ENCODE assay signal across 8 mouse cellular contexts in the genomic region with DNA sequence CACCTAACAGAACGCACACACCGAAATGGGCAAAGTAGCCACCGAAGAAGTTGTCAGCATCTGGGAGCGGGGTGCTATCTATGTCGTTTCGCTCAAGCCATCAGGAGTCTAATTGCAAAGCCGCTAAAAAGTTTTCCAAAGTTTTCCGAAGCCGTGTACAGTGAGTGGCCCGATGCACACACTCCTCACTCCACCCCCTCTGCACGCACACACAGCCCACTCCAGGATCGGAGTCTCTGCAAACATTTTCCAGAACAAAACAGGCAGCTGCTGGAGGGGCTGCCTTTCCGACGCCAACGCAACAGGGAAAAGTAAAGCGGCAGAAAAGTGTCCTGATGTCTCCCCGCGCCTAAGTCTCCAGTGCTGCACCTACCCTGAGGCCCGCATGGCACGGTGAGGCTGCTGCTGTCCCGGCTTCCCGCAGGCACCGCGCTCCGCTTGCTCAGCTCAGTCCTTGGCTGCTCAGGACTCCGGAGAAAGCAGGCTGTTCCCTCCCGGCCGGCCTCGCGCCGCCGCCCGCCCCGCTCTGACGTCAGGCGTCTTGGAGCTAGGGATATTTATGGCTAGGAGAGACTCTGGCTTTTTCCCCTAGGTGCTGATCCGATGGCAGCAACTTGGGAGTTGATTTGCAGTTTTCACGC. TPM values are rescaled to one million over a fixed set of nuclear protein-coding genes. Genes with fewer than 3 reads are reported as not detected.
DNase-seq lines count a peak whose midpoint lies in the region; ATAC-seq and TF ChIP-seq lines count a peak whose summit lies in the region.

Gene Daam2, minus strand, starts transcription at position 514 of the 641 bp plus-strand sequence.

- TF ChIP-seq EP300 in lung, postnatal 0 days (IDR thresholded peaks at IDR 0.05) = no peak

- no peak for TF ChIP-seq CTCF in lung, postnatal 0 days (IDR thresholded peaks at IDR 0.05)

- peak; percentile 86 for DNase-seq in MN1 (ENCODE audit: low spot score)
- DNase-seq in cerebellum, postnatal 10 days = peak; percentile 67 to 74
- peak; percentile 32 to 55 for DNase-seq in frontal cortex, postnatal 14 days (ENCODE audit: low spot score in 2 of 2)
- DNase-seq in layer of hippocampus, postnatal 25 days (ENCODE audit: extremely low spot score in 1 of 2, low spot score in 1 of 2) = peak; percentile 48 to 51
- DNase-seq in lung, postnatal 0 days (ENCODE audit: low spot score) = peak; percentile 85
- peak; percentile 67 to 74 for DNase-seq in right cerebral cortex, adult 2 months (ENCODE audit: low spot score in 2 of 2)

- peak within 1 kb of the TSS; percentile 24; the same call in 1 of the 2 replicates for H3K27ac ChIP-seq in hindbrain, embryonic 12.5 days
- H3K27ac ChIP-seq in lung, postnatal 0 days (ENCODE audit: low read length) = peak within 1 kb of the TSS; percentile 79

- H3K4me2 ChIP-seq in hindbrain, embryonic 12.5 days (replicated peaks) = peak within 1 kb of the TSS; percentile 74
- H3K4me2 ChIP-seq in lung, postnatal 0 days (replicated peaks; ENCODE audit: low read depth, low read length) = peak within 1 kb of the TSS; percentile 58

- H3K4me1 ChIP-seq in hindbrain, embryonic 12.5 days = peaks cover 23% of the 10 kb centered on the region
- no peaks in the 10 kb centered on the region for H3K4me1 ChIP-seq in lung, postnatal 0 days (ENCODE audit: insufficient read depth, low read depth, low read length)

- H3K27me3 ChIP-seq in hindbrain, embryonic 12.5 days = peaks cover 8% of the 10 kb centered on the region; the same call in 1 of the 2 replicates
- H3K27me3 ChIP-seq in lung, postnatal 0 days (replicated peaks; ENCODE audit: insufficient read depth, low read length) = no peaks in the 10 kb centered on the region

- no peaks in the 10 kb centered on the region for H3K36me3 ChIP-seq in hindbrain, embryonic 12.5 days
- no peaks in the 10 kb centered on the region for H3K36me3 ChIP-seq in lung, postnatal 0 days (ENCODE audit: insufficient read depth, low read length)

- no peaks in the 10 kb centered on the region for H3K9me3 ChIP-seq in hindbrain, embryonic 12.5 days (replicated peaks)
- no peaks in the 10 kb centered on the region for H3K9me3 ChIP-seq in lung, postnatal 0 days (ENCODE audit: low read length)

- 4% methylated on average over 38 of the region's 38 CpGs for WGBS in hindbrain, embryonic 12.5 days
- 4% methylated on average over 38 of the region's 38 CpGs for WGBS in lung, postnatal 0 days

- H3K9ac ChIP-seq in hindbrain, embryonic 12.5 days = peak within 1 kb of the TSS; percentile 56
- H3K9ac ChIP-seq in lung, postnatal 0 days (replicated peaks; ENCODE audit: low read depth) = peak within 1 kb of the TSS; percentile 1

- peak; percentile 90 for ATAC-seq in hindbrain, embryonic 12.5 days (ENCODE audit: low FRiP score)
- peak; percentile 85 for ATAC-seq in lung, postnatal 0 days
- ATAC-seq in granulocyte monocyte progenitor cell, adult 5-6 weeks (replicated peaks; ENCODE audit: poor library complexity, severe bottlenecking) = no peak

- peak within 1 kb of the TSS; percentile 47 for H3K4me3 ChIP-seq in hindbrain, embryonic 12.5 days
- peak within 1 kb of the TSS; percentile 45 for H3K4me3 ChIP-seq in lung, postnatal 0 days (ENCODE audit: low read depth, low read length)

RNA-seq across cellular contexts. Expression of gene Daam2, which starts in this region (rescaled TPM):
- polyA plus RNA-seq in hindbrain, embryonic 12.5 days (2016; fragmentation: Nextera tagmentation; extraction: Ambion mirVana) = 5.3 and 6.1 TPM in 2 replicates
- 10 to 100 TPM; 55.9 to 57.1 TPM for total RNA-seq in layer of hippocampus, postnatal 25 days (2021)
- 4.6 and 6.6 TPM in 2 replicates for polyA plus RNA-seq in lung, postnatal 0 days (2015; fragmentation: Nextera tagmentation; extraction: Ambion mirVana)
- not detected in 2 replicates for total RNA-seq in granulocyte monocyte progenitor cell, adult 5-6 weeks (2014; fragmentation: Nextera tagmentation)
- total RNA-seq in granulocyte monocyte progenitor cell, adult 5-6 weeks (2017) = 0.04 TPM in 1 of 2 replicates, not detected in the other

Comparison
In these comparisons a context has a peak if more than half of its experiments do, and no peak if none do; other contexts are left out.
1. RNA of gene Daam2 (total RNA-seq): 55.9 to 57.1 TPM in layer of hippocampus, postnatal 25 days; 0.04 TPM in granulocyte monocyte progenitor cell, adult 5-6 weeks; every median in the first group is over 10 times any median in the second.
2. Peak in every context shown above with its lines, with median percentiles within 50 percentile points of each other: DNase-seq.